Mouse (Mus musculus) cortical plate, adult 2 months (tissue): ENCODE data around the gene Gm49673.
"Not testable (repeated sequence)": the region's sequence is repeated elsewhere in the genome, so short reads cannot be mapped to it uniquely, and the experiment has no call there.

Experiments used
- CTCF ChIP-seq: fragments of 200-500 bp; IDR thresholded peaks from 2 replicates; pipeline ENCODE4 v1.5.1; 2011; ENCODE audit warnings: mild to moderate bottlenecking, control low read depth, low read length; ENCODE audit not compliant: insufficient read depth; ENCODE audit errors: extremely low read depth
- POLR2A ChIP-seq: fragments of 200-500 bp; IDR thresholded peaks from 2 replicates; pipeline ENCODE4 v1.6.1; 2011; ENCODE audit warnings: mild to moderate bottlenecking, low read length, control low read depth; ENCODE audit not compliant: insufficient read depth; ENCODE audit errors: extremely low read depth

GRCm38 (mm10) chr17:8128326-8128993 lies 19.1 kb downstream of the Gm49673 start:
- TF ChIP-seq CTCF, POLR2A: not testable (repeated sequence)
